Mouse (Mus musculus): ENCODE measurements around the gene Fosl1. TPM values are rescaled to one million over a fixed set of nuclear protein-coding genes. Genes with fewer than 3 reads are reported as not detected.
"Not testable (repeated sequence)": the region's sequence is repeated elsewhere in the genome, so short reads cannot be mapped to it uniquely, and the experiment has no call there.

Gene Fosl1
- polyA plus RNA-seq, 1 experiment: not detected

GRCm38 (mm10) chr19:5477004-5477667 is 29.8 kb downstream of the Fosl1 start:
- Histone ChIP-seq H3K4me3 (ENCODE audit: insufficient read depth, low read depth, low read length) (no peak overlapping the region), H3K4me1 (ENCODE audit: control insufficient read depth, insufficient read depth, insufficient read length, low read length) (no peaks in the 10 kb centered on the region), H3K27ac (replicated peaks; ENCODE audit: low read depth, low read length) (no peak overlapping the region)

DNA sequence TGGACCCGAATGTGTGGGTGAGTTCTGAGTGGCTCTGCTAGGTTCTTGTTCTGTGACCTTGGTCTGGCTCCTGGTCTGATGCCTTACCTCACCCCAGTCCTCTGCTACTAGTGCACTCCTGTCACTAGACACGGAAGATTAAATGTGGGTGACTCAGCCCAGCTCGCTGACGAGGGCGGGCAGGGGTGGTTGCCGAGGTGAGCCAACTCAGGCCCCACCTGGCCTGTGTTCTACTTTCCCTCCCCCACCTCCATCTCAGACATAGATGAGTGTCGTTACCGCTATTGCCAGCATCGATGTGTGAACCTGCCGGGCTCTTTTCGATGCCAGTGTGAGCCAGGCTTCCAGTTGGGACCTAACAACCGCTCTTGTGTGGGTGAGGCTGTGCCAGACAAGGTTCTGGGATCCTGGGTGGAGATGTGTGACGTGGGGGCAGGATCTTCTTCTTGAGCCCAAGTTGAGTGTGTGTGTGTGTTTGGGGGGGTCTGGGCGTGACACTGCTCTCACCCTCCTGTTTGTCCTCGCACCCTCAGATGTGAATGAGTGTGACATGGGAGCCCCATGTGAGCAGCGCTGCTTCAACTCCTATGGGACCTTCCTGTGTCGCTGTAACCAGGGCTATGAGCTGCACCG is 30.4 kb downstream of the Fosl1 start:
- Histone ChIP-seq H3K4me1 (ENCODE audit: control insufficient read depth, insufficient read depth, insufficient read length, low read length) (no peaks in the 10 kb centered on the region), H3K27ac (replicated peaks; ENCODE audit: low read depth, low read length) (no peak overlapping the region), H3K4me3 (ENCODE audit: insufficient read depth, low read depth, low read length) (no peak overlapping the region)

- Histone ChIP-seq H3K4me1 (ENCODE audit: control insufficient read depth, insufficient read depth, insufficient read length, low read length) (no peaks in the 10 kb centered on the region), H3K4me3 (ENCODE audit: insufficient read depth, low read depth, low read length) (no peak overlapping the region), H3K27ac (replicated peaks; ENCODE audit: low read depth, low read length) (no peak overlapping the region)
Measured at GRCm38 (mm10) chr19:5480016-5480415, 32.7 kb downstream of the Fosl1 start.

- no peak overlapping the region for H3K4me3 ChIP-seq (ENCODE audit: insufficient read depth, low read depth, low read length)
- H3K4me1 ChIP-seq (ENCODE audit: control insufficient read depth, insufficient read depth, insufficient read length, low read length): no peaks in the 10 kb centered on the region
- H3K27ac ChIP-seq (replicated peaks; ENCODE audit: low read depth, low read length): no peak overlapping the region
Measured at GRCm38 (mm10) chr19:5481398-5481797, 34.1 kb downstream of the Fosl1 start.

- Histone ChIP-seq H3K4me3 (ENCODE audit: insufficient read depth, low read depth, low read length) (no peak overlapping the region), H3K27ac (replicated peaks; ENCODE audit: low read depth, low read length) (no peak overlapping the region), H3K4me1 (ENCODE audit: control insufficient read depth, insufficient read depth, insufficient read length, low read length) (no peaks in the 10 kb centered on the region)
Measured at GRCm38 (mm10) chr19:5483386-5484359, 36.3 kb downstream of the Fosl1 start.

DNA sequence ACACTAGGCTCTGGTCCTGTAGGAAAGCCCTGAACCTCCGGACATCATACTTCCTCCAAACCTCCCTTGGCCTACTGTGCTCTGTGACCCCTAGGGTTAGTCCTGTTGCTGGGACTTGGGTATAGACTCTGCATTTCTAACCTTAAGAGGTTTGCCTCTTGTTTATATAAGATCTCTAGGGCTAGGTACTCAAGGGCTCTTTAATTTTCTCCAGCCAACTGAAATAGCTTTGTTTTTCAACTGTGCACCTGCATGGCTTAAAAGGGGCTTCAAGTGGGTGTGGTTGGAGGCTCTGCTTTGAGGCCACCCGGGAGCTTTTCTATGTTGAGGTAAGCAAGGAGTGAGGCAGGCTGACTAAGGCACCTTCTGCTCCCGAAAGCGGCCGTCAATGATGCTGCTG is 37.1 kb downstream of the Fosl1 start:
- no peak overlapping the region for H3K4me3 ChIP-seq (ENCODE audit: insufficient read depth, low read depth, low read length)
- H3K27ac ChIP-seq (replicated peaks; ENCODE audit: low read depth, low read length): no peak overlapping the region
- no peaks in the 10 kb centered on the region for H3K4me1 ChIP-seq (ENCODE audit: control insufficient read depth, insufficient read depth, insufficient read length, low read length)

DNA sequence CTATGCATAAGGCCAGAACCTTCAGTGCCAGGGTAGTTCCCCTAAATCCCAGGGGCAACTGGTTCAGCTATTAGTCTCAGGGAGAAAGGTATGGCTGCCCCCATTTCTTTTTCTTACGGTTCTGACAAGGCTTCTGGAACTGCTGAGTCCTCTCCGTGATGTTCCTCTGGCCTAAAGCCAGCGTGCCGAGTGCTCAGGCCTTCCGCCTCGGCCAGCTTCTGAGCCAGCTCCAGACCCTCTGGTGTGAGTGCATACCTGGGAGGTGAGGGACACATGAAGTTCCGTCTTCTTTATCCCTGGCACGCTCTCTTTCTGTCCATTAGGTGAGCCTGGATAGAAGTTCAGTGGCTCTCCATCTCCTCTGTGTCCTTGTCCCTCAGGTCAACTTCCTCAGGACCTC is 38.0 kb downstream of the Fosl1 start:
- Histone ChIP-seq H3K4me3 (ENCODE audit: insufficient read depth, low read depth, low read length) (no peak overlapping the region), H3K27ac (replicated peaks; ENCODE audit: low read depth, low read length) (no peak overlapping the region), H3K4me1 (ENCODE audit: control insufficient read depth, insufficient read depth, insufficient read length, low read length) (no peaks in the 10 kb centered on the region)

GRCm38 (mm10) chr19:5485821-5486220 is 38.5 kb downstream of the Fosl1 start:
- H3K4me3 ChIP-seq (ENCODE audit: insufficient read depth, low read depth, low read length): no peak overlapping the region

GRCm38 (mm10) chr19:5486286-5486685 is 38.9 kb downstream of the Fosl1 start:
- Histone ChIP-seq H3K4me3 (ENCODE audit: insufficient read depth, low read depth, low read length) (no peak overlapping the region), H3K27ac (replicated peaks; ENCODE audit: low read depth, low read length) (no peak overlapping the region)

More at GRCm38 (mm10) chr19:5485821-5486220, 38.5 kb downstream of the Fosl1 start:
- H3K4me1 ChIP-seq (ENCODE audit: control insufficient read depth, insufficient read depth, insufficient read length, low read length): no peaks in the 10 kb centered on the region
- H3K27ac ChIP-seq (replicated peaks; ENCODE audit: low read depth, low read length): no peak overlapping the region

GRCm38 (mm10) chr19:5486771-5487170 is 39.4 kb downstream of the Fosl1 start:
- H3K27ac ChIP-seq (replicated peaks; ENCODE audit: low read depth, low read length): no peak overlapping the region
- H3K4me1 ChIP-seq (ENCODE audit: control insufficient read depth, insufficient read depth, insufficient read length, low read length): no peaks in the 10 kb centered on the region
- H3K4me3 ChIP-seq (ENCODE audit: insufficient read depth, low read depth, low read length): no peak overlapping the region

More at GRCm38 (mm10) chr19:5486286-5486685, 38.9 kb downstream of the Fosl1 start:
- no peaks in the 10 kb centered on the region for H3K4me1 ChIP-seq (ENCODE audit: control insufficient read depth, insufficient read depth, insufficient read length, low read length)

- H3K27ac ChIP-seq (replicated peaks; ENCODE audit: low read depth, low read length): peak within 1 kb of the TSS; percentile 99
- H3K4me3 ChIP-seq (ENCODE audit: insufficient read depth, low read depth, low read length): peak within 1 kb of the TSS; percentile 85
- H3K4me1 ChIP-seq (ENCODE audit: control insufficient read depth, insufficient read depth, insufficient read length, low read length): no peaks in the 10 kb centered on the region
Measured at GRCm38 (mm10) chr19:5487768-5488550, 40.6 kb downstream of the Fosl1 start, which contains the start of gene Mus81. Gene Mus81 (minus strand): TSS chr19:5488402.

DNA sequence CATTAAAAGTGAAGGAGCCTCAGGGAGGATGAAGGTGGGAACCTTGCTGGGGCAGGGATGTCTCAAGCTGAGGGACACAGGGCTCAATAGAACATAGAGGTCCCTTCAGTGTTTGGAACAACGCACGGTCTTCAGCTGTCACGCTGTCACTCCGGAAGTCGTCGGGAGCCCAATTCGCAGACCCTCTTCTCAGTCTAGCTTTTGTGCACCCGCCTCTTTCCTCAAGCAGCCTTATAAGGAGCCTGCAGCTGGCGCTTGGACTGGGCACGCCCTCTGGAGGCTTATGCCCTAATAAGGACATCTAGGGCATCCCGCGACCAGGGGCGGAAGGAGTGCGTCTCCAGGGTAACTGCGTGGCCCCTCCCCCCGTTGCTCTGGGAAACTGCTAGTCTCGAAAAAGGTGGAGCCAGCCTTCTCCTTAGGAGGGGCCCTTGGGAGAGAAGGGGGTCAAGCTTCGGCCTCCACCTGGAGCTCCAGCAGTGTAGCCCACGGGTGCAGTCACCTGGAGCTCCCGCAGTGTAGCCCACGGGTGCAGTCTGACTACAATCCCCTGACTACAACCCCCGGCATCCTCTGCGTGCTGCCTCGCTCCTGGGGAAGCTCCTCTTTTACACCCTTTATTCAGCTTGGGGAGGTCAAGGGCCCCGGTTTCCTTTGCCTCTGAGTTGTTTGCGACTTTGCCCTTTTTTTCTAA is 41.7 kb downstream of the Fosl1 start:
- peak overlapping the region; percentile 78 for H3K4me3 ChIP-seq (ENCODE audit: insufficient read depth, low read depth, low read length)
- no peaks in the 10 kb centered on the region for H3K4me1 ChIP-seq (ENCODE audit: control insufficient read depth, insufficient read depth, insufficient read length, low read length)
- peak overlapping the region; percentile 99 for H3K27ac ChIP-seq (replicated peaks; ENCODE audit: low read depth, low read length)

- peak overlapping the region; percentile 99 for H3K27ac ChIP-seq (replicated peaks; ENCODE audit: low read depth, low read length)
- not testable (repeated sequence) for H3K4me1 ChIP-seq (ENCODE audit: control insufficient read depth, insufficient read depth, insufficient read length, low read length); H3K4me3 ChIP-seq (ENCODE audit: insufficient read depth, low read depth, low read length)
Measured at GRCm38 (mm10) chr19:5489721-5490120, 42.4 kb downstream of the Fosl1 start.

DNA sequence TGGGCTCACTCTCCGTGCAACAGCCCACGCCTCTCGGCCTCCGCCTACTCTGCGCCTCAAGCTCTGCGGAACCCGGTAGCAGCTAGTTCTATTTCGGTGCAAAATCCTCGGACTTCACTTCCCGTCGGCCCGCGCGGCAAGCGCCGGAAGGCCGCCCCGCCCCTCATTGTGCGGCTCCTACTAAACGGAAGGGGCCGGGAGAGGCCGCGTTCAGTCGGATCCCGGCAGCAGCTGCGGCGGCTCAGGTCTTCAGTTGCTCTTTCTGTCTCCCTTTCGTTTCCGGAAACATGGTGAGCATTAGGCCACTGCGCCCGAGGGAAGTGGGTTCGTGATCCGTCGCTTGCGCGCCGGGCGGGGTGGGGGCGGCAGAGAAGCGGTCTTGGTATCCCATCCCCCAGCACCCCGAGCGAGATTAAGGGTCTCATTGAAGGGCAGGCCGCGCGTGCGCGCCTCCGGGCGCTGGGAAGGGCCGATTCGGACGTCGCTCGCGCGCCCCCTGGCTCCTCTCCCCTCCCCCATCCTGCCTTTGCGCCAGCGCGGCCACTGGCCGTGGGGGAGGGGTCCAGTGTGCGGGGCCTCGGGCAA is 43.1 kb downstream of the Fosl1 start, which contains the start of gene Cfl1:
TSS of gene Cfl1 (plus strand) at position 143 of the 585 bp plus-strand sequence.
- no peaks in the 10 kb centered on the region for H3K4me1 ChIP-seq (ENCODE audit: control insufficient read depth, insufficient read depth, insufficient read length, low read length)
- peak within 1 kb of the TSS; percentile 90 for H3K4me3 ChIP-seq (ENCODE audit: insufficient read depth, low read depth, low read length)
- peak within 1 kb of the TSS; percentile 99 for H3K27ac ChIP-seq (replicated peaks; ENCODE audit: low read depth, low read length)

All from brown adipose tissue, adult 24 weeks (tissue).